Mouse (Mus musculus) ES-E14 (cell line): ENCODE results near the gene Cbfa2t2.

Experiments used
- CHD2 ChIP-seq: IDR thresholded peaks from 2 replicates; pipeline ENCODE4 v1.6.1; 2014; ENCODE audit warnings: mild to moderate bottlenecking, low read depth, low read length, inconsistent platforms
- ZC3H11A ChIP-seq: IDR thresholded peaks from 2 replicates; pipeline ENCODE4 v1.6.1; 2012; ENCODE audit warnings: low read depth, mild to moderate bottlenecking, inconsistent platforms, low read length, borderline replicate concordance
- ZNF384 ChIP-seq: IDR thresholded peaks from 2 replicates; pipeline ENCODE4 v1.6.1; 2012; ENCODE audit warnings: low read depth, low read length, inconsistent platforms

GRCm38 (mm10) chr2:154532888-154533287 lies 96.6 kb downstream of the Cbfa2t2 start:
- no peak for TF ChIP-seq ZNF384
- no peak for TF ChIP-seq ZC3H11A
- no peak for TF ChIP-seq CHD2
